Mouse (Mus musculus): ENCODE results near the gene Olfr649. TPM values are rescaled to one million over a fixed set of nuclear protein-coding genes. Genes with fewer than 3 reads are reported as not detected.
A peak's percentile ranks its signal among the peaks of the same experiment; 100 is the strongest.

Olfr649 gene
- polyA plus RNA-seq, 1 experiment from 2014 or later = not detected

DNA sequence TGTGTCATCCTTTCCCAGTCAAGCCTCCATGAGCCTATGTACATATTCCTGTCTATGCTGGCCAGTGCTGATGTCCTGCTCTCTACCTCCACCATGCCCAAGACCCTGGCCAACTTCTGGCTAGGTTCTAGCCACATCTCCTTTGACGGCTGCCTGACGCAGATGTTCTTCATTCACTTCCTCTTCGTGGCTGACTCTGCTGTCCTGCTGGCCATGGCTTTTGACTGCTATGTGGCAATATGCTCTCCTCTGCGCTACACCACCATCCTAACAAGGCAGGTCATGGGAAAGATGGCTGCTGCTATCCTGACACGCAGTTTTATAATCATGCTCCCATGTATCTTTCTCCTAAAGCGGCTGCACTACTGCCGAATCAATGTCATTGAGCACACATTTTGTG, 10.4 kb upstream of the Olfr649 start:
- no peak overlapping the region for H3K27ac ChIP-seq (replicated peaks; ENCODE audit: low read depth, low read length)
- no peak for DNase-seq (ENCODE audit: low spot score)
- H3K9me3 ChIP-seq (ENCODE audit: control insufficient read depth, low read length) = no peaks in the 10 kb centered on the region
- H3K9ac ChIP-seq (ENCODE audit: low read depth, low read length) = no peak overlapping the region
- no peak for ATAC-seq (ENCODE audit: low read depth)
- H3K4me3 ChIP-seq (ENCODE audit: low read depth, low read length) = no peak overlapping the region
- H3K27me3 ChIP-seq (replicated peaks; ENCODE audit: control insufficient read depth, insufficient read depth, low read length) = no peaks in the 10 kb centered on the region
- 86% methylated on average over 7 of the region's 7 CpGs for WGBS
- no peaks in the 10 kb centered on the region for H3K4me1 ChIP-seq (ENCODE audit: control insufficient read depth, insufficient read depth, low read length)
- H3K36me3 ChIP-seq (ENCODE audit: control insufficient read depth, insufficient read depth, low read length) = no peaks in the 10 kb centered on the region
- no peak overlapping the region for H3K4me2 ChIP-seq (ENCODE audit: low read depth, low read length)

- Histone ChIP-seq H3K4me2 (ENCODE audit: low read depth, low read length) (no peak overlapping the region), H3K27ac (replicated peaks; ENCODE audit: low read depth, low read length) (no peak overlapping the region), H3K9ac (ENCODE audit: low read depth, low read length) (no peak overlapping the region), H3K36me3 (ENCODE audit: control insufficient read depth, insufficient read depth, low read length) (no peaks in the 10 kb centered on the region), H3K27me3 (replicated peaks; ENCODE audit: control insufficient read depth, insufficient read depth, low read length) (no peaks in the 10 kb centered on the region), H3K4me1 (ENCODE audit: control insufficient read depth, insufficient read depth, low read length) (no peaks in the 10 kb centered on the region), H3K9me3 (ENCODE audit: control insufficient read depth, low read length) (no peaks in the 10 kb centered on the region), H3K4me3 (ENCODE audit: low read depth, low read length) (no peak overlapping the region)
- WGBS = 6% methylated on average over 5 of the region's 5 CpGs
- ATAC-seq (ENCODE audit: low read depth) = peak; percentile 65
- peak; percentile 68 for DNase-seq (ENCODE audit: low spot score)
Observed at GRCm38 (mm10) chr7:104199822-104200221, 4.0 kb upstream of the Olfr649 start.

GRCm38 (mm10) chr7:104191275-104191674, 4.5 kb downstream of the Olfr649 start:
- Histone ChIP-seq H3K27ac (replicated peaks; ENCODE audit: low read depth, low read length) (no peak overlapping the region), H3K4me1 (ENCODE audit: control insufficient read depth, insufficient read depth, low read length) (no peaks in the 10 kb centered on the region), H3K36me3 (ENCODE audit: control insufficient read depth, insufficient read depth, low read length) (no peaks in the 10 kb centered on the region), H3K27me3 (replicated peaks; ENCODE audit: control insufficient read depth, insufficient read depth, low read length) (no peaks in the 10 kb centered on the region), H3K9me3 (ENCODE audit: control insufficient read depth, low read length) (no peaks in the 10 kb centered on the region), H3K9ac (ENCODE audit: low read depth, low read length) (no peak overlapping the region), H3K4me2 (ENCODE audit: low read depth, low read length) (no peak overlapping the region), H3K4me3 (ENCODE audit: low read depth, low read length) (no peak overlapping the region)
- DNase-seq (ENCODE audit: low spot score) (no peak), ATAC-seq (ENCODE audit: low read depth) (no peak)
- 53% methylated on average over 9 of the region's 9 CpGs for WGBS

GRCm38 (mm10) chr7:104183292-104183691, 12.5 kb downstream of the Olfr649 start, which contains the start of gene Olfr648:
Gene Olfr648 (minus strand): TSS chr7:104183392.
- no peak within 1 kb of the TSS for H3K9ac ChIP-seq (ENCODE audit: low read depth, low read length)
- no peak within 1 kb of the TSS for H3K27ac ChIP-seq (replicated peaks; ENCODE audit: low read depth, low read length)
- no peaks in the 10 kb centered on the region for H3K9me3 ChIP-seq (ENCODE audit: control insufficient read depth, low read length)
- H3K4me3 ChIP-seq (ENCODE audit: low read depth, low read length) = no peak within 1 kb of the TSS
- H3K4me1 ChIP-seq (ENCODE audit: control insufficient read depth, insufficient read depth, low read length) = no peaks in the 10 kb centered on the region
- no peak within 1 kb of the TSS for H3K4me2 ChIP-seq (ENCODE audit: low read depth, low read length)
- no peaks in the 10 kb centered on the region for H3K27me3 ChIP-seq (replicated peaks; ENCODE audit: control insufficient read depth, insufficient read depth, low read length)
- ATAC-seq (ENCODE audit: low read depth) = no peak
- no peak for DNase-seq (ENCODE audit: low spot score)
- no peaks in the 10 kb centered on the region for H3K36me3 ChIP-seq (ENCODE audit: control insufficient read depth, insufficient read depth, low read length)
- WGBS = 90% methylated on average over 2 of the region's 2 CpGs

GRCm38 (mm10) chr7:104179074-104179473, 16.7 kb downstream of the Olfr649 start:
- H3K4me1 ChIP-seq (ENCODE audit: control insufficient read depth, insufficient read depth, low read length) = no peaks in the 10 kb centered on the region
- no peak overlapping the region for H3K4me2 ChIP-seq (ENCODE audit: low read depth, low read length)
- H3K9me3 ChIP-seq (ENCODE audit: control insufficient read depth, low read length) = no peaks in the 10 kb centered on the region
- no peak overlapping the region for H3K9ac ChIP-seq (ENCODE audit: low read depth, low read length)
- no peak overlapping the region for H3K4me3 ChIP-seq (ENCODE audit: low read depth, low read length)
- ATAC-seq (ENCODE audit: low read depth) (no peak), DNase-seq (ENCODE audit: low spot score) (no peak)
- WGBS = 76% methylated on average over 1 of the region's 1 CpGs
- H3K27ac ChIP-seq (replicated peaks; ENCODE audit: low read depth, low read length) = no peak overlapping the region
- no peaks in the 10 kb centered on the region for H3K27me3 ChIP-seq (replicated peaks; ENCODE audit: control insufficient read depth, insufficient read depth, low read length)
- H3K36me3 ChIP-seq (ENCODE audit: control insufficient read depth, insufficient read depth, low read length) = no peaks in the 10 kb centered on the region

- H3K9ac ChIP-seq (ENCODE audit: low read depth, low read length) = no peak overlapping the region
- no peaks in the 10 kb centered on the region for H3K9me3 ChIP-seq (ENCODE audit: control insufficient read depth, low read length)
- 69% methylated on average over 5 of the region's 5 CpGs for WGBS
- H3K27me3 ChIP-seq (replicated peaks; ENCODE audit: control insufficient read depth, insufficient read depth, low read length) = no peaks in the 10 kb centered on the region
- H3K4me1 ChIP-seq (ENCODE audit: control insufficient read depth, insufficient read depth, low read length) = no peaks in the 10 kb centered on the region
- no peak overlapping the region for H3K27ac ChIP-seq (replicated peaks; ENCODE audit: low read depth, low read length)
- no peaks in the 10 kb centered on the region for H3K36me3 ChIP-seq (ENCODE audit: control insufficient read depth, insufficient read depth, low read length)
- no peak overlapping the region for H3K4me3 ChIP-seq (ENCODE audit: low read depth, low read length)
- no peak overlapping the region for H3K4me2 ChIP-seq (ENCODE audit: low read depth, low read length)
- DNase-seq (ENCODE audit: low spot score) (no peak), ATAC-seq (ENCODE audit: low read depth) (no peak)
Observed at GRCm38 (mm10) chr7:104178422-104179054, 17.2 kb downstream of the Olfr649 start.

- ATAC-seq (ENCODE audit: low read depth) (no peak), DNase-seq (ENCODE audit: low spot score) (no peak)
- no peaks in the 10 kb centered on the region for H3K27me3 ChIP-seq (replicated peaks; ENCODE audit: control insufficient read depth, insufficient read depth, low read length)
- no peak overlapping the region for H3K27ac ChIP-seq (replicated peaks; ENCODE audit: low read depth, low read length)
- no peak overlapping the region for H3K4me2 ChIP-seq (ENCODE audit: low read depth, low read length)
- H3K4me1 ChIP-seq (ENCODE audit: control insufficient read depth, insufficient read depth, low read length) = no peaks in the 10 kb centered on the region
- no peak overlapping the region for H3K4me3 ChIP-seq (ENCODE audit: low read depth, low read length)
- no peaks in the 10 kb centered on the region for H3K9me3 ChIP-seq (ENCODE audit: control insufficient read depth, low read length)
- no peak overlapping the region for H3K9ac ChIP-seq (ENCODE audit: low read depth, low read length)
- H3K36me3 ChIP-seq (ENCODE audit: control insufficient read depth, insufficient read depth, low read length) = no peaks in the 10 kb centered on the region
- WGBS = 43% methylated on average over 1 of the region's 1 CpGs
Observed at GRCm38 (mm10) chr7:104175085-104175484, 20.7 kb downstream of the Olfr649 start.

- H3K9me3 ChIP-seq (ENCODE audit: control insufficient read depth, low read length) = no peaks in the 10 kb centered on the region
- no peaks in the 10 kb centered on the region for H3K27me3 ChIP-seq (replicated peaks; ENCODE audit: control insufficient read depth, insufficient read depth, low read length)
- no peak overlapping the region for H3K4me2 ChIP-seq (ENCODE audit: low read depth, low read length)
- peak; percentile 37; the same call in 1 of the 2 replicates for ATAC-seq (ENCODE audit: low read depth)
- no peak overlapping the region for H3K9ac ChIP-seq (ENCODE audit: low read depth, low read length)
- 78% methylated on average over 6 of the region's 6 CpGs for WGBS
- no peak overlapping the region for H3K27ac ChIP-seq (replicated peaks; ENCODE audit: low read depth, low read length)
- H3K36me3 ChIP-seq (ENCODE audit: control insufficient read depth, insufficient read depth, low read length) = no peaks in the 10 kb centered on the region
- DNase-seq (ENCODE audit: low spot score) = peak; percentile 20
- no peak overlapping the region for H3K4me3 ChIP-seq (ENCODE audit: low read depth, low read length)
- H3K4me1 ChIP-seq (ENCODE audit: control insufficient read depth, insufficient read depth, low read length) = no peaks in the 10 kb centered on the region
Observed at GRCm38 (mm10) chr7:104169634-104170204, 26.1 kb downstream of the Olfr649 start.

DNA sequence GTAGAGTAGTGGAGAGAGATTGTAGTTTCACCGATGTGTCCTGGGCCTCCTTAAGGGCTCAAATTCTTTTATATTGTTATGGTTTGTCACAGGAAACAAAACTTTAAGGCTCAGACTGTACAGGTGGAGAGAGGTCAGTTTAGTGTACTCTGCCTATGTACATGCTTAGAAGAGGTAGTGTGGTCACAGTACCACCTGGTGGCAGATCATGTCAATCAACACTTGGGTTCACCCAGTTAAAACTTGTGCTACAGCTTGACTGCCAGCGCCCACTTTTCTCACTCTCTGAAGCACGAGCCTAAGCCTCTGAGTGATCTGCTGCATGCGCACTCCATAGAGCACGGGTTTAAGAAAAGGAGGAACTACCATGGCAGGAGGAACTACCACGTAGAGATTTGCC, 28.7 kb downstream of the Olfr649 start:
- Histone ChIP-seq H3K4me3 (ENCODE audit: low read depth, low read length) (no peak overlapping the region), H3K9ac (ENCODE audit: low read depth, low read length) (no peak overlapping the region), H3K27me3 (replicated peaks; ENCODE audit: control insufficient read depth, insufficient read depth, low read length) (no peaks in the 10 kb centered on the region), H3K4me1 (ENCODE audit: control insufficient read depth, insufficient read depth, low read length) (no peaks in the 10 kb centered on the region), H3K27ac (replicated peaks; ENCODE audit: low read depth, low read length) (no peak overlapping the region), H3K4me2 (ENCODE audit: low read depth, low read length) (no peak overlapping the region), H3K36me3 (ENCODE audit: control insufficient read depth, insufficient read depth, low read length) (no peaks in the 10 kb centered on the region), H3K9me3 (ENCODE audit: control insufficient read depth, low read length) (no peaks in the 10 kb centered on the region)
- DNase-seq (ENCODE audit: low spot score) (no peak), ATAC-seq (ENCODE audit: low read depth) (no peak)
- WGBS = 80% methylated on average over 6 of the region's 6 CpGs

Data from embryonic facial prominence, embryonic 14.5 days (tissue).